Mouse (Mus musculus): Measurements from ENCODE around the gene Tatdn3. TPM values are rescaled to one million over a fixed set of nuclear protein-coding genes. Genes with fewer than 3 reads are reported as not detected.

Tatdn3 gene
- 17.3 and 18.1 TPM in 2 replicates for polyA plus RNA-seq (2015; fragmentation: Nextera tagmentation; extraction: Ambion mirVana)

- Histone ChIP-seq H3K27me3 (replicated peaks; ENCODE audit: control insufficient read depth, insufficient read depth, low read length) (no peaks in the 10 kb centered on the region), H3K9me3 (ENCODE audit: control insufficient read depth) (no peaks in the 10 kb centered on the region), H3K4me3 (ENCODE audit: low read depth, low read length) (peak within 1 kb of the TSS; percentile 84), H3K4me2 (replicated peaks; ENCODE audit: low read depth) (peak within 1 kb of the TSS; percentile 87), H3K9ac (ENCODE audit: low read depth, low read length) (peak within 1 kb of the TSS; percentile 80), H3K36me3 (ENCODE audit: control insufficient read depth, insufficient read depth) (0 out of 2 replicates have a peak, but pooled peaks cover 8% of the 10 kb centered on the region), H3K4me1 (replicated peaks; ENCODE audit: control insufficient read depth, insufficient read depth, low read length) (peaks cover 6% of the 10 kb centered on the region; the same call in 1 of the 2 replicates), H3K27ac (ENCODE audit: low read depth, low read length) (peak within 1 kb of the TSS; percentile 22; the same call in 1 of the 2 replicates)
- peak; percentile 61 for TF ChIP-seq CTCF (IDR thresholded peaks at IDR 0.05; ENCODE audit: low read depth)
- WGBS, result under 1% methylated on average over 56 of the region's 56 CpGs
- ATAC-seq, result peak; percentile 86
Measured at GRCm38 (mm10) chr1:191062781-191063485, at the start of gene Tatdn3, which contains the start of gene Nsl1. Gene Tatdn3, minus strand, starts transcription at chr1:191062932. Gene Nsl1, plus strand, starts transcription at chr1:191063012.

- Histone ChIP-seq H3K4me1 (replicated peaks; ENCODE audit: control insufficient read depth, insufficient read depth, low read length) (no peaks in the 10 kb centered on the region), H3K27me3 (replicated peaks; ENCODE audit: control insufficient read depth, insufficient read depth, low read length) (no peaks in the 10 kb centered on the region), H3K36me3 (ENCODE audit: control insufficient read depth, insufficient read depth) (no peaks in the 10 kb centered on the region), H3K9ac (ENCODE audit: low read depth, low read length) (no peak overlapping the region), H3K27ac (ENCODE audit: low read depth, low read length) (no peak overlapping the region), H3K9me3 (ENCODE audit: control insufficient read depth) (no peaks in the 10 kb centered on the region), H3K4me3 (ENCODE audit: low read depth, low read length) (no peak overlapping the region), H3K4me2 (replicated peaks; ENCODE audit: low read depth) (no peak overlapping the region)
- WGBS, result 60% methylated on average over 8 of the region's 8 CpGs
- ATAC-seq, result no peak
- no peak for TF ChIP-seq CTCF (IDR thresholded peaks at IDR 0.05; ENCODE audit: low read depth)
Measured at GRCm38 (mm10) chr1:191111146-191111545, 48.4 kb upstream of the Tatdn3 start.

- H3K4me3 ChIP-seq (ENCODE audit: low read depth, low read length), result no peak overlapping the region
- no peak overlapping the region for H3K27ac ChIP-seq (ENCODE audit: low read depth, low read length)
- no peak for ATAC-seq
- H3K4me2 ChIP-seq (replicated peaks; ENCODE audit: low read depth), result no peak overlapping the region
- H3K36me3 ChIP-seq (ENCODE audit: control insufficient read depth, insufficient read depth), result no peaks in the 10 kb centered on the region
- H3K27me3 ChIP-seq (replicated peaks; ENCODE audit: control insufficient read depth, insufficient read depth, low read length), result no peaks in the 10 kb centered on the region
- TF ChIP-seq CTCF (IDR thresholded peaks at IDR 0.05; ENCODE audit: low read depth), result no peak
- H3K9me3 ChIP-seq (ENCODE audit: control insufficient read depth), result no peaks in the 10 kb centered on the region
- WGBS, result 90% methylated on average over 9 of the region's 9 CpGs
- no peaks in the 10 kb centered on the region for H3K4me1 ChIP-seq (replicated peaks; ENCODE audit: control insufficient read depth, insufficient read depth, low read length)
- H3K9ac ChIP-seq (ENCODE audit: low read depth, low read length), result no peak overlapping the region
Measured at GRCm38 (mm10) chr1:191109907-191110306, 47.2 kb upstream of the Tatdn3 start.

GRCm38 (mm10) chr1:191107306-191107705 lies 44.6 kb upstream of the Tatdn3 start:
- no peak for TF ChIP-seq CTCF (IDR thresholded peaks at IDR 0.05; ENCODE audit: low read depth)
- Histone ChIP-seq H3K4me2 (replicated peaks; ENCODE audit: low read depth) (no peak overlapping the region), H3K4me3 (ENCODE audit: low read depth, low read length) (no peak overlapping the region), H3K9ac (ENCODE audit: low read depth, low read length) (no peak overlapping the region), H3K36me3 (ENCODE audit: control insufficient read depth, insufficient read depth) (no peaks in the 10 kb centered on the region), H3K9me3 (ENCODE audit: control insufficient read depth) (no peaks in the 10 kb centered on the region), H3K4me1 (replicated peaks; ENCODE audit: control insufficient read depth, insufficient read depth, low read length) (no peaks in the 10 kb centered on the region), H3K27ac (ENCODE audit: low read depth, low read length) (no peak overlapping the region), H3K27me3 (replicated peaks; ENCODE audit: control insufficient read depth, insufficient read depth, low read length) (no peaks in the 10 kb centered on the region)
- no peak for ATAC-seq
- WGBS, result 58% methylated on average over 10 of the region's 10 CpGs

GRCm38 (mm10) chr1:191105246-191105645 lies 42.5 kb upstream of the Tatdn3 start:
- TF ChIP-seq CTCF (IDR thresholded peaks at IDR 0.05; ENCODE audit: low read depth), result no peak
- H3K4me1 ChIP-seq (replicated peaks; ENCODE audit: control insufficient read depth, insufficient read depth, low read length), result no peaks in the 10 kb centered on the region
- ATAC-seq, result no peak
- no peak overlapping the region for H3K4me2 ChIP-seq (replicated peaks; ENCODE audit: low read depth)
- H3K27ac ChIP-seq (ENCODE audit: low read depth, low read length), result no peak overlapping the region
- 81% methylated on average over 9 of the region's 9 CpGs for WGBS
- H3K27me3 ChIP-seq (replicated peaks; ENCODE audit: control insufficient read depth, insufficient read depth, low read length), result 0 out of 2 replicates have a peak, but pooled peaks cover 8% of the 10 kb centered on the region
- H3K9ac ChIP-seq (ENCODE audit: low read depth, low read length), result no peak overlapping the region
- H3K36me3 ChIP-seq (ENCODE audit: control insufficient read depth, insufficient read depth), result no peaks in the 10 kb centered on the region
- no peak overlapping the region for H3K4me3 ChIP-seq (ENCODE audit: low read depth, low read length)
- no peaks in the 10 kb centered on the region for H3K9me3 ChIP-seq (ENCODE audit: control insufficient read depth)

GRCm38 (mm10) chr1:191102730-191103370 lies 40.1 kb upstream of the Tatdn3 start:
- no peak for ATAC-seq
- H3K9ac ChIP-seq (ENCODE audit: low read depth, low read length), result no peak overlapping the region
- H3K27ac ChIP-seq (ENCODE audit: low read depth, low read length), result no peak overlapping the region
- no peaks in the 10 kb centered on the region for H3K9me3 ChIP-seq (ENCODE audit: control insufficient read depth)
- WGBS, result 86% methylated on average over 15 of the region's 15 CpGs
- no peak overlapping the region for H3K4me2 ChIP-seq (replicated peaks; ENCODE audit: low read depth)
- peaks cover 8% of the 10 kb centered on the region; the same call in 1 of the 2 replicates for H3K4me1 ChIP-seq (replicated peaks; ENCODE audit: control insufficient read depth, insufficient read depth, low read length)
- H3K4me3 ChIP-seq (ENCODE audit: low read depth, low read length), result no peak overlapping the region
- TF ChIP-seq CTCF (IDR thresholded peaks at IDR 0.05; ENCODE audit: low read depth), result no peak
- H3K27me3 ChIP-seq (replicated peaks; ENCODE audit: control insufficient read depth, insufficient read depth, low read length), result peaks cover 14% of the 10 kb centered on the region
- no peaks in the 10 kb centered on the region for H3K36me3 ChIP-seq (ENCODE audit: control insufficient read depth, insufficient read depth)

Measured in intestine, postnatal 0 days (tissue).